Mouse (Mus musculus) erythroblast, adult 5-6 weeks (primary cell): Measurements from ENCODE around the gene Ifi35. TPM values are rescaled to one million over a fixed set of nuclear protein-coding genes. Genes with fewer than 3 reads are reported as not detected.

ENCODE experiments used
- ATAC-seq: replicated peaks from 2 replicates; pipeline ENCODE4 v1.8.0; 2016; ENCODE audit warnings: moderate number of reproducible peaks, mild to moderate bottlenecking, moderate TSS enrichment, inconsistent platforms; ENCODE audit not compliant: poor library complexity, low FRiP score, severe bottlenecking
- total RNA-seq, 2 experiments: library from RNA; stranded (forward) in 1 of 2; stranded (reverse) in 1 of 2; fragments of 150-400 nt in 1 of 2; fragments of 200-764, 138-1000 nt in 1 of 2; gene quantifications; 2 replicates each; pipeline versions ENCODE4 v1.2.3 to v1.2.4; 2015 to 2017; ENCODE audit warnings: low replicate concordance in 2 of 2

Gene Ifi35
- total RNA-seq, 2 experiments from 2014 or later: 62.4 to 78.0 TPM

- no peak for ATAC-seq
Observed at GRCm38 (mm10) chr11:101507090-101507489, 58.9 kb downstream of the Ifi35 start.

Other genes starting within 250 kb of the Ifi35 start
- gene Ezh1, start 221.9 kb upstream of the Ifi35 start, total RNA-seq (2015; ENCODE audit: low replicate concordance): 161 and 177 TPM in 2 replicates
- gene Ezh1, start 221.9 kb upstream of the Ifi35 start, total RNA-seq (2017; ENCODE audit: low replicate concordance): 208 and 251 TPM in 2 replicates
- gene Ramp2, start 202.4 kb upstream of the Ifi35 start, total RNA-seq (2015; ENCODE audit: low replicate concordance): 2.7 TPM in 1 of 2 replicates, not detected in the other
- not detected in 2 replicates for gene Ramp2, start 202.4 kb upstream of the Ifi35 start, total RNA-seq (2017; ENCODE audit: low replicate concordance)
- gene Vps25, start 194.7 kb upstream of the Ifi35 start, total RNA-seq (2015; ENCODE audit: low replicate concordance): 83.8 and 91.5 TPM in 2 replicates
- 25.0 and 31.3 TPM in 2 replicates for gene Vps25, start 194.7 kb upstream of the Ifi35 start, total RNA-seq (2017; ENCODE audit: low replicate concordance)
- gene Wnk4, start 187.8 kb upstream of the Ifi35 start, total RNA-seq (2015; ENCODE audit: low replicate concordance): 2.3 and 17.7 TPM in 2 replicates
- gene Wnk4, start 187.8 kb upstream of the Ifi35 start, total RNA-seq (2017; ENCODE audit: low replicate concordance): 1.5 and 6.0 TPM in 2 replicates
- 0.96 TPM in 1 of 2 replicates, not detected in the other for gene Cntd1, start 169.4 kb upstream of the Ifi35 start, total RNA-seq (2015; ENCODE audit: low replicate concordance)
- 2.2 and 5.4 TPM in 2 replicates for gene Cntd1, start 169.4 kb upstream of the Ifi35 start, total RNA-seq (2017; ENCODE audit: low replicate concordance)
- 12.3 and 29.8 TPM in 2 replicates for gene Coa3, start 169.3 kb upstream of the Ifi35 start, total RNA-seq (2015; ENCODE audit: low replicate concordance)
- 5.3 and 10.6 TPM in 2 replicates for gene Coa3, start 169.3 kb upstream of the Ifi35 start, total RNA-seq (2017; ENCODE audit: low replicate concordance)
- 98.0 and 105 TPM in 2 replicates for gene Becn1, start 146.1 kb upstream of the Ifi35 start, total RNA-seq (2015; ENCODE audit: low replicate concordance)
- gene Becn1, start 146.1 kb upstream of the Ifi35 start, total RNA-seq (2017; ENCODE audit: low replicate concordance): 362 and 618 TPM in 2 replicates
- gene Psme3, start 132.2 kb upstream of the Ifi35 start, total RNA-seq (2015; ENCODE audit: low replicate concordance): 797 and 835 TPM in 2 replicates
- 707 and 918 TPM in 2 replicates for gene Psme3, start 132.2 kb upstream of the Ifi35 start, total RNA-seq (2017; ENCODE audit: low replicate concordance)
- gene Aoc2, start 123.3 kb upstream of the Ifi35 start, total RNA-seq (2015; ENCODE audit: low replicate concordance): 47.1 and 65.0 TPM in 2 replicates
- 44.1 and 45.0 TPM in 2 replicates for gene Aoc2, start 123.3 kb upstream of the Ifi35 start, total RNA-seq (2017; ENCODE audit: low replicate concordance)
- 4.0 and 6.9 TPM in 2 replicates for gene Aoc3, start 117.8 kb upstream of the Ifi35 start, total RNA-seq (2015; ENCODE audit: low replicate concordance)
- gene Aoc3, start 117.8 kb upstream of the Ifi35 start, total RNA-seq (2017; ENCODE audit: low replicate concordance): 2.9 and 6.6 TPM in 2 replicates
- not detected in 2 replicates for gene G6pc, start 80.8 kb upstream of the Ifi35 start, total RNA-seq (2015; ENCODE audit: low replicate concordance)
- 0.70 TPM in 1 of 2 replicates, not detected in the other for gene G6pc, start 80.8 kb upstream of the Ifi35 start, total RNA-seq (2017; ENCODE audit: low replicate concordance)
- gene Aarsd1, start 30.8 kb upstream of the Ifi35 start, total RNA-seq (2015; ENCODE audit: low replicate concordance): 2.9 and 5.2 TPM in 2 replicates
- 4.6 and 17.4 TPM in 2 replicates for gene Aarsd1, start 30.8 kb upstream of the Ifi35 start, total RNA-seq (2017; ENCODE audit: low replicate concordance)
- not detected in 2 replicates for gene Gm27029, start 23.6 kb upstream of the Ifi35 start, total RNA-seq (2015; ENCODE audit: low replicate concordance)
- not detected in 2 replicates for gene Gm27029, start 23.6 kb upstream of the Ifi35 start, total RNA-seq (2017; ENCODE audit: low replicate concordance)
- gene Rundc1, start 23.3 kb upstream of the Ifi35 start, total RNA-seq (2015; ENCODE audit: low replicate concordance): 2.1 and 3.3 TPM in 2 replicates
- gene Rundc1, start 23.3 kb upstream of the Ifi35 start, total RNA-seq (2017; ENCODE audit: low replicate concordance): 0.56 and 2.7 TPM in 2 replicates
- 2.9 TPM in 1 of 2 replicates, not detected in the other for gene Ptges3l, start 23.1 kb upstream of the Ifi35 start, total RNA-seq (2015; ENCODE audit: low replicate concordance)
- not detected in 2 replicates for gene Ptges3l, start 23.1 kb upstream of the Ifi35 start, total RNA-seq (2017; ENCODE audit: low replicate concordance)
- gene Rpl27, start 6.1 kb upstream of the Ifi35 start, total RNA-seq (2015; ENCODE audit: low replicate concordance): 108 and 182 TPM in 2 replicates
- 176 and 239 TPM in 2 replicates for gene Rpl27, start 6.1 kb upstream of the Ifi35 start, total RNA-seq (2017; ENCODE audit: low replicate concordance)
- not detected in 2 replicates for gene Rnd2, start 16.6 kb downstream of the Ifi35 start, total RNA-seq (2015; ENCODE audit: low replicate concordance)
- 1.4 TPM in 1 of 2 replicates, not detected in the other for gene Rnd2, start 16.6 kb downstream of the Ifi35 start, total RNA-seq (2017; ENCODE audit: low replicate concordance)
- gene Vat1, start 17.8 kb downstream of the Ifi35 start, total RNA-seq (2015; ENCODE audit: low replicate concordance): 12.3 and 16.1 TPM in 2 replicates
- gene Vat1, start 17.8 kb downstream of the Ifi35 start, total RNA-seq (2017; ENCODE audit: low replicate concordance): 6.7 and 8.1 TPM in 2 replicates
- gene Brca1, start 103.5 kb downstream of the Ifi35 start, total RNA-seq (2015; ENCODE audit: low replicate concordance): 20.7 and 26.3 TPM in 2 replicates
- 48.9 and 52.9 TPM in 2 replicates for gene Brca1, start 103.5 kb downstream of the Ifi35 start, total RNA-seq (2017; ENCODE audit: low replicate concordance)
- 128 and 158 TPM in 2 replicates for gene Nbr1, start 103.7 kb downstream of the Ifi35 start, total RNA-seq (2015; ENCODE audit: low replicate concordance)
- gene Nbr1, start 103.7 kb downstream of the Ifi35 start, total RNA-seq (2017; ENCODE audit: low replicate concordance): 218 and 300 TPM in 2 replicates
- 6.9 and 16.9 TPM in 2 replicates for gene Tmem106a, start 133.8 kb downstream of the Ifi35 start, total RNA-seq (2015; ENCODE audit: low replicate concordance)
- gene Tmem106a, start 133.8 kb downstream of the Ifi35 start, total RNA-seq (2017; ENCODE audit: low replicate concordance): 3.6 and 3.8 TPM in 2 replicates
- gene Gm11634, start 150.8 kb downstream of the Ifi35 start, total RNA-seq (2015; ENCODE audit: low replicate concordance): not detected in 2 replicates
- not detected in 2 replicates for gene Gm11634, start 150.8 kb downstream of the Ifi35 start, total RNA-seq (2017; ENCODE audit: low replicate concordance)
- gene Rdm1, start 178.8 kb downstream of the Ifi35 start, total RNA-seq (2015; ENCODE audit: low replicate concordance): 6.7 and 18.6 TPM in 2 replicates
- 4.6 and 6.2 TPM in 2 replicates for gene Rdm1, start 178.8 kb downstream of the Ifi35 start, total RNA-seq (2017; ENCODE audit: low replicate concordance)
- not detected in 2 replicates for gene Arl4d, start 217.1 kb downstream of the Ifi35 start, total RNA-seq (2015; ENCODE audit: low replicate concordance)
- gene Arl4d, start 217.1 kb downstream of the Ifi35 start, total RNA-seq (2017; ENCODE audit: low replicate concordance): 0.85 and 1.5 TPM in 2 replicates